8 mouse cellular contexts compared by ENCODE assay signal in the genomic region with DNA sequence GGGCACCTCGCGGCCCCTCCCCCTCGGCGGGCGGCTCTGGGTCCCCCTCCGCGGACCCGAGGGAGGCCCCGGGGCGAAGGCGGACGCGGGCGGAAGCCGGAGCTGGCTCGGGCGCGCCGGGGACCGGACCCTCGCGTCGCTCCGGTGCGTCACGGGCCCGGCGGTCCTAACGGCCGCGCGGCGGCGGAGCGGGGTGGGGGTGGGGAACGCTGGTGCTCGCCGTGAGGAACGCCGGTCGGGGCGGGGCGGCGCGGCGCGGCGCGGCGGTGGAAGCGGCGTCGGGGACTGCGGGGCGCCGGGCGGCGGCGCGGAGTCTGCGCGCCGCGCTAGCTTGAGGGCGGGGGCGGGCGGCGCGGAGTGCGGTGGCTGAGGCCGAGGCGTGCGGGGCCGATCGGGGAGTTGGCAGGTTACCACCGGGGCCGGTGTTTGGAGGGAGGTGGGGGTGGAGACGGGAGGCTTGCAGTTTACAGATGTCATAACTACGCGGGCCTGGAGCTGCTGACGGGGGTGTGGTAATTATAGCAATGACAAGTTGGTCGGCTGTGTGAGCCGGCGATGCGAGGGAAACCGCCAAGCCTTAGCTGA. TPM values are rescaled to one million over a fixed set of nuclear protein-coding genes. Genes with fewer than 3 reads are reported as not detected.
DNase-seq lines count a peak whose midpoint lies in the region; ATAC-seq and TF ChIP-seq lines count a peak whose summit lies in the region.

No protein-coding gene starts in this region.

- intact Hi-C loops in gastrocnemius, postnatal 36 days (cut with DNase I), result loop anchor here (5.0 kb wide), 1 partner anchor 111 kb away; a partner anchor contains a TSS

- no peaks in the 10 kb centered on the region for H3K27me3 ChIP-seq in intestine, postnatal 0 days (replicated peaks; ENCODE audit: control insufficient read depth, insufficient read depth, low read length)
- H3K27me3 ChIP-seq in limb, embryonic 10.5 days (ENCODE audit: low read depth, poor library complexity, severe bottlenecking), result no peaks in the 10 kb centered on the region
- peaks cover 2% of the 10 kb centered on the region for H3K27me3 ChIP-seq in midbrain, embryonic 11.5 days (ENCODE audit: control insufficient read depth, insufficient read depth, low read length)

- H3K9me3 ChIP-seq in intestine, postnatal 0 days (ENCODE audit: control insufficient read depth), result no peaks in the 10 kb centered on the region
- no peaks in the 10 kb centered on the region; the same call in 1 of the 2 replicates for H3K9me3 ChIP-seq in limb, embryonic 10.5 days (replicated peaks)
- H3K9me3 ChIP-seq in midbrain, embryonic 11.5 days (ENCODE audit: control insufficient read depth, low read length), result no peaks in the 10 kb centered on the region

- H3K4me2 ChIP-seq in intestine, postnatal 0 days (replicated peaks; ENCODE audit: low read depth), result peak overlapping the region; percentile 76
- H3K4me2 ChIP-seq in midbrain, embryonic 11.5 days, result peak overlapping the region; percentile 68

- H3K4me1 ChIP-seq in intestine, postnatal 0 days (replicated peaks; ENCODE audit: control insufficient read depth, insufficient read depth, low read length), result no peaks in the 10 kb centered on the region
- H3K4me1 ChIP-seq in limb, embryonic 10.5 days, result peaks cover 9% of the 10 kb centered on the region
- no peaks in the 10 kb centered on the region for H3K4me1 ChIP-seq in midbrain, embryonic 11.5 days (ENCODE audit: control insufficient read depth, insufficient read depth, low read length)

- H3K4me3 ChIP-seq in intestine, postnatal 0 days (ENCODE audit: low read depth, low read length), result peak overlapping the region; percentile 69
- H3K4me3 ChIP-seq in limb, embryonic 10.5 days, result peak overlapping the region; percentile 94
- peak overlapping the region; percentile 92 for H3K4me3 ChIP-seq in midbrain, embryonic 11.5 days (ENCODE audit: low read depth, low read length)

- H3K27ac ChIP-seq in intestine, postnatal 0 days (ENCODE audit: low read depth, low read length), result peak overlapping the region; percentile 98
- H3K27ac ChIP-seq in limb, embryonic 10.5 days, result peak overlapping the region; percentile 97
- H3K27ac ChIP-seq in midbrain, embryonic 11.5 days (ENCODE audit: low read depth, low read length), result peak overlapping the region; percentile 98

- ATAC-seq in intestine, postnatal 0 days, result peak; percentile 55
- ATAC-seq in midbrain, embryonic 11.5 days (ENCODE audit: low FRiP score), result peak; percentile 77; the same call in 1 of the 2 replicates

- H3K9ac ChIP-seq in intestine, postnatal 0 days (ENCODE audit: low read depth, low read length), result peak overlapping the region; percentile 77
- peak overlapping the region; percentile 94 for H3K9ac ChIP-seq in midbrain, embryonic 11.5 days (ENCODE audit: low read length)

- TF ChIP-seq CTCF in intestine, postnatal 0 days (IDR thresholded peaks at IDR 0.05; ENCODE audit: low read depth), result no peak

- DNase-seq in 3134 (ENCODE audit: extremely low read depth, insufficient read length, low spot score), result peak; percentile 67
- peak; percentile 67 for DNase-seq in adrenal gland, adult 8-10 months
- DNase-seq in embryo, embryonic 11.5 days (ENCODE audit: low read depth, low spot score), result peak; percentile 22
- DNase-seq in gastrocnemius, postnatal 36 days, result peak; percentile 49 to 50
- DNase-seq in limb, embryonic 10.5 days (ENCODE audit: low spot score), result peak; percentile 69
- peak; percentile 95 for DNase-seq in midbrain, embryonic 11.5 days (ENCODE audit: low spot score, missing footprints)
- DNase-seq in spleen, adult 12 weeks (ENCODE audit: low spot score), result peak; percentile 61

- under 1% methylated on average over 80 of the region's 86 CpGs for WGBS in intestine, postnatal 0 days
- under 1% methylated on average over 85 of the region's 86 CpGs for WGBS in limb, embryonic 10.5 days
- under 1% methylated on average over 56 of the region's 86 CpGs for WGBS in midbrain, embryonic 11.5 days

- H3K36me3 ChIP-seq in intestine, postnatal 0 days (ENCODE audit: control insufficient read depth, insufficient read depth), result no peaks in the 10 kb centered on the region
- H3K36me3 ChIP-seq in limb, embryonic 10.5 days, result no peaks in the 10 kb centered on the region
- no peaks in the 10 kb centered on the region for H3K36me3 ChIP-seq in midbrain, embryonic 11.5 days (ENCODE audit: control insufficient read depth, insufficient read depth, low read length)

RNA-seq across cellular contexts. Expression of a gene that starts 5.1 kb away (rescaled TPM):
- total RNA-seq in adrenal gland, adult 8-10 months (2022), result 10 to 100 TPM; 63.4 to 91.0 (median 68.9) TPM
- 100 to 1,000 TPM; 156 to 177 TPM for total RNA-seq in gastrocnemius, postnatal 36 days (2021)
- 17.6 and 22.2 TPM in 2 replicates for polyA plus RNA-seq in intestine, postnatal 0 days (2015; fragmentation: Nextera tagmentation; extraction: Ambion mirVana)
- polyA plus RNA-seq in limb, embryonic 10.5 days (2016; fragmentation: Nextera tagmentation; extraction: Ambion mirVana), result 58.0 and 59.0 TPM in 2 replicates
- 90.7 and 99.9 TPM in 2 replicates for polyA plus RNA-seq in midbrain, embryonic 11.5 days (2014; fragmentation: Nextera tagmentation; extraction: Ambion mirVana)

RNA-seq across cellular contexts. Expression of a gene that starts 44.7 kb away (rescaled TPM):
- 10 to 100 TPM in 2 of 4 experiments, 1 to 10 TPM in 2; 8.2 to 14.3 (median 11.2) TPM for total RNA-seq in adrenal gland, adult 8-10 months (2022)
- total RNA-seq in gastrocnemius, postnatal 36 days (2021), result 1 to 10 TPM; 3.6 to 4.6 TPM
- polyA plus RNA-seq in intestine, postnatal 0 days (2015; fragmentation: Nextera tagmentation; extraction: Ambion mirVana), result 10.6 and 11.8 TPM in 2 replicates
- polyA plus RNA-seq in limb, embryonic 10.5 days (2016; fragmentation: Nextera tagmentation; extraction: Ambion mirVana), result 1.8 and 2.7 TPM in 2 replicates
- 2.8 and 3.1 TPM in 2 replicates for polyA plus RNA-seq in midbrain, embryonic 11.5 days (2014; fragmentation: Nextera tagmentation; extraction: Ambion mirVana)

RNA-seq across cellular contexts. Expression of a gene that starts 45.3 kb away (rescaled TPM):
- total RNA-seq in adrenal gland, adult 8-10 months (2022), result 10 to 100 TPM; 13.3 to 19.8 (median 15.6) TPM
- total RNA-seq in gastrocnemius, postnatal 36 days (2021), result 1 to 10 TPM; 4.3 to 4.7 TPM
- polyA plus RNA-seq in intestine, postnatal 0 days (2015; fragmentation: Nextera tagmentation; extraction: Ambion mirVana), result 29.2 and 29.9 TPM in 2 replicates
- 1.5 and 2.5 TPM in 2 replicates for polyA plus RNA-seq in limb, embryonic 10.5 days (2016; fragmentation: Nextera tagmentation; extraction: Ambion mirVana)
- polyA plus RNA-seq in midbrain, embryonic 11.5 days (2014; fragmentation: Nextera tagmentation; extraction: Ambion mirVana), result 1.8 and 2.6 TPM in 2 replicates

RNA-seq across cellular contexts. Expression of a gene that starts 57.4 kb away (rescaled TPM):
- 1 to 10 TPM; 4.2 to 6.8 (median 5.3) TPM for total RNA-seq in adrenal gland, adult 8-10 months (2022)
- 1 to 10 TPM; 1.2 to 1.8 TPM for total RNA-seq in gastrocnemius, postnatal 36 days (2021)
- polyA plus RNA-seq in intestine, postnatal 0 days (2015; fragmentation: Nextera tagmentation; extraction: Ambion mirVana), result 3.8 and 4.0 TPM in 2 replicates
- polyA plus RNA-seq in limb, embryonic 10.5 days (2016; fragmentation: Nextera tagmentation; extraction: Ambion mirVana), result 5.0 and 8.3 TPM in 2 replicates
- 12.0 and 15.5 TPM in 2 replicates for polyA plus RNA-seq in midbrain, embryonic 11.5 days (2014; fragmentation: Nextera tagmentation; extraction: Ambion mirVana)

Comparison
In these comparisons a context has a peak if more than half of its experiments do, and no peak if none do; other contexts are left out.
1. Peak in every context shown above with its lines: DNase-seq, ATAC-seq, H3K4me3 ChIP-seq and H3K27ac ChIP-seq.
2. DNase-seq: peak in every context shown above with its lines; median percentile 95 in midbrain, embryonic 11.5 days; 69 in limb, embryonic 10.5 days; 67 in 3134; 67 in adrenal gland, adult 8-10 months; 61 in spleen, adult 12 weeks; 50 in gastrocnemius, postnatal 36 days; 22 in embryo, embryonic 11.5 days.